ENCODE assay signal across 8 mouse cellular contexts in genomic region chr4:141766316-141766667, GRCm38 (mm10). TPM values are rescaled to one million over a fixed set of nuclear protein-coding genes. Genes with fewer than 3 reads are reported as not detected.
DNase-seq lines count a peak whose midpoint lies in the region; ATAC-seq and TF ChIP-seq lines count a peak whose summit lies in the region.

No protein-coding gene starts in this region.

- no peak overlapping the region for H3K4me3 ChIP-seq in kidney, postnatal 0 days (replicated peaks; ENCODE audit: low read depth, low read length)
- no peak overlapping the region for H3K4me3 ChIP-seq in bone marrow, adult 2 months (replicated peaks; ENCODE audit: control insufficient read depth, low read depth, low read length)
- H3K4me3 ChIP-seq in heart, embryonic 13.5 days: peak overlapping the region; percentile 17; the same call in 1 of the 2 replicates

- WGBS in kidney, postnatal 0 days: 64% methylated on average over 8 of the region's 8 CpGs
- 23% methylated on average over 8 of the region's 8 CpGs for WGBS in bone marrow, adult 2 months
- 69% methylated on average over 8 of the region's 8 CpGs for WGBS in heart, embryonic 13.5 days

- TF ChIP-seq POLR2A in bone marrow, adult 2 months (IDR thresholded peaks at IDR 0.05; ENCODE audit: borderline replicate concordance, control insufficient read depth, low read depth, low read length): no peak

- no peak overlapping the region for H3K4me2 ChIP-seq in kidney, postnatal 0 days (ENCODE audit: low read length)
- H3K4me2 ChIP-seq in heart, embryonic 13.5 days: peak overlapping the region; percentile 57

- H3K27ac ChIP-seq in kidney, postnatal 0 days: peak overlapping the region; percentile 65; the same call in 1 of the 2 replicates
- H3K27ac ChIP-seq in bone marrow, adult 2 months (ENCODE audit: control insufficient read depth, insufficient read depth, low read depth, low read length, poor library complexity): peak overlapping the region; percentile 75
- H3K27ac ChIP-seq in heart, embryonic 13.5 days (replicated peaks): peak overlapping the region; percentile 93

- H3K36me3 ChIP-seq in kidney, postnatal 0 days (ENCODE audit: insufficient read depth, low read length): peaks cover 53% of the 10 kb centered on the region
- H3K36me3 ChIP-seq in heart, embryonic 13.5 days: peaks cover 76% of the 10 kb centered on the region

- peaks cover 7% of the 10 kb centered on the region; the same call in 1 of the 2 replicates for H3K4me1 ChIP-seq in kidney, postnatal 0 days (replicated peaks; ENCODE audit: insufficient read depth, low read length)
- H3K4me1 ChIP-seq in bone marrow, adult 2 months (ENCODE audit: control insufficient read depth, insufficient read depth, low read length): no peaks in the 10 kb centered on the region; the same call in none of the 2 replicates
- H3K4me1 ChIP-seq in heart, embryonic 13.5 days: peaks cover 46% of the 10 kb centered on the region

- no peaks in the 10 kb centered on the region for H3K9me3 ChIP-seq in kidney, postnatal 0 days (replicated peaks; ENCODE audit: low read length)
- H3K9me3 ChIP-seq in heart, embryonic 13.5 days: no peaks in the 10 kb centered on the region

- TF ChIP-seq CTCF in kidney, postnatal 0 days (IDR thresholded peaks at IDR 0.05; ENCODE audit: low read depth): no peak
- no peak for TF ChIP-seq CTCF in bone marrow, adult 2 months (IDR thresholded peaks at IDR 0.05; ENCODE audit: control insufficient read depth, insufficient read depth, low read length)

- no peak overlapping the region for H3K9ac ChIP-seq in kidney, postnatal 0 days (ENCODE audit: low read depth, low read length)
- peak overlapping the region; percentile 58 for H3K9ac ChIP-seq in heart, embryonic 13.5 days

- no peak for DNase-seq in kidney, postnatal 0 days (ENCODE audit: low spot score)
- DNase-seq in kidney, postnatal 36 days: no peak
- DNase-seq in lung, postnatal 36 days: peak; percentile 50
- DNase-seq in urinary bladder, postnatal 36 days (ENCODE audit: low spot score in 2 of 2): no peak
- no peak for DNase-seq in frontal cortex, postnatal 25 days (ENCODE audit: low spot score in 2 of 2)
- no peak for DNase-seq in testis, postnatal 10 days (ENCODE audit: low spot score)

- H3K27me3 ChIP-seq in kidney, postnatal 0 days (ENCODE audit: insufficient read depth, low read length): no peaks in the 10 kb centered on the region
- no peaks in the 10 kb centered on the region for H3K27me3 ChIP-seq in heart, embryonic 13.5 days (replicated peaks)

- ATAC-seq in kidney, postnatal 0 days (replicated peaks; ENCODE audit: low FRiP score, low read depth): no peak
- no peak for ATAC-seq in heart, embryonic 13.5 days (ENCODE audit: extremely low read depth, insufficient number of reproducible peaks, low FRiP score, low TSS enrichment)

RNA-seq across cellular contexts. Expression of gene Agmat, which starts 19.8 kb away (rescaled TPM):
- 1.4 and 1.8 TPM in 2 replicates for polyA plus RNA-seq in kidney, postnatal 0 days (2015; fragmentation: Nextera tagmentation; extraction: Ambion mirVana)
- 1.8 TPM in 1 of 2 replicates, not detected in the other for polyA plus RNA-seq in bone marrow, adult 2 months (2011; ENCODE audit: insufficient read depth, insufficient read length, low replicate concordance, missing spikeins)
- 1.0 and 1.9 TPM in 2 replicates for polyA plus RNA-seq in heart, embryonic 13.5 days (2015; fragmentation: Nextera tagmentation; extraction: Ambion mirVana)

RNA-seq across cellular contexts. Expression of gene Dnajc16, which starts 24.4 kb away (rescaled TPM):
- polyA plus RNA-seq in kidney, postnatal 0 days (2015; fragmentation: Nextera tagmentation; extraction: Ambion mirVana): 4.8 and 5.2 TPM in 2 replicates
- polyA plus RNA-seq in bone marrow, adult 2 months (2011; ENCODE audit: insufficient read depth, insufficient read length, low replicate concordance, missing spikeins): 4.9 and 9.0 TPM in 2 replicates
- polyA plus RNA-seq in heart, embryonic 13.5 days (2015; fragmentation: Nextera tagmentation; extraction: Ambion mirVana): 4.0 and 4.2 TPM in 2 replicates

RNA-seq across cellular contexts. Expression of gene Casp9, which starts 27.1 kb away (rescaled TPM):
- polyA plus RNA-seq in kidney, postnatal 0 days (2015; fragmentation: Nextera tagmentation; extraction: Ambion mirVana): 20.0 and 23.0 TPM in 2 replicates
- 9.2 and 20.7 TPM in 2 replicates for polyA plus RNA-seq in bone marrow, adult 2 months (2011; ENCODE audit: insufficient read depth, insufficient read length, low replicate concordance, missing spikeins)
- polyA plus RNA-seq in heart, embryonic 13.5 days (2015; fragmentation: Nextera tagmentation; extraction: Ambion mirVana): 14.3 and 15.5 TPM in 2 replicates

RNA-seq across cellular contexts. Expression of gene Ddi2, which starts 43.1 kb away (rescaled TPM):
- 16.4 and 16.8 TPM in 2 replicates for polyA plus RNA-seq in kidney, postnatal 0 days (2015; fragmentation: Nextera tagmentation; extraction: Ambion mirVana)
- 14.5 and 20.4 TPM in 2 replicates for polyA plus RNA-seq in bone marrow, adult 2 months (2011; ENCODE audit: insufficient read depth, insufficient read length, low replicate concordance, missing spikeins)
- 13.2 and 15.6 TPM in 2 replicates for polyA plus RNA-seq in heart, embryonic 13.5 days (2015; fragmentation: Nextera tagmentation; extraction: Ambion mirVana)

RNA-seq across cellular contexts. Expression of gene Cela2a, which starts 59.7 kb away (rescaled TPM):
- polyA plus RNA-seq in kidney, postnatal 0 days (2015; fragmentation: Nextera tagmentation; extraction: Ambion mirVana): 0.18 TPM in 1 of 2 replicates, not detected in the other
- polyA plus RNA-seq in bone marrow, adult 2 months (2011; ENCODE audit: insufficient read depth, insufficient read length, low replicate concordance, missing spikeins): not detected in 2 replicates
- polyA plus RNA-seq in heart, embryonic 13.5 days (2015; fragmentation: Nextera tagmentation; extraction: Ambion mirVana): not detected in 2 replicates
